In the genomic region with DNA sequence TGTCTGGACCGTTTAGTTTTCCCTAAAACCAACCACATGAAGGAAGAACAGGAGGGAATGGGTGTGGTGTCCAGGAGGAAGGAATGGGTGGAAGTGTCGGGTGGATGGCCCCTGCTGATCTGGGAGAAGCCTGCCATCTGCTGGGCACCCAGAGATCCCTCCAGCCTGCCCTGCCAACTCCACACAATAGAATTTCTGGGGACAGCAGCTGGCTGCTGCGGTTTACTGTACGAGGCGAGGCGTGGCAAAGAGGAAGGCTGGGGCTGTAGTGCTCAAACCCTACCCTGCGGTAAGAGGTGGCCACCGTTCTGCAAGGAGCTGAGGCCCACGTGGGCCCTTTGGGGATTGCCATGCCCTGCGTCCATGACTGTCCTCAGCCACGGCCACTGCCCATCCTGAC, we compare ENCODE assay signal across 8 mouse cellular contexts. TPM values are rescaled to one million over a fixed set of nuclear protein-coding genes. Genes with fewer than 3 reads are reported as not detected.
DNase-seq lines count a peak whose midpoint lies in the region; ATAC-seq and TF ChIP-seq lines count a peak whose summit lies in the region.

No protein-coding gene starts in this region.

- H3K4me2 ChIP-seq in heart, postnatal 0 days (ENCODE audit: low read depth, low read length): no peak overlapping the region
- no peak overlapping the region for H3K4me2 ChIP-seq in lung, postnatal 0 days (replicated peaks; ENCODE audit: low read depth, low read length)

- H3K36me3 ChIP-seq in heart, postnatal 0 days (replicated peaks; ENCODE audit: control insufficient read depth, insufficient read depth, low read length): no peaks in the 10 kb centered on the region
- no peaks in the 10 kb centered on the region for H3K36me3 ChIP-seq in lung, postnatal 0 days (ENCODE audit: insufficient read depth, low read length)

- no peak for TF ChIP-seq EP300 in heart, postnatal 0 days (IDR thresholded peaks at IDR 0.05; ENCODE audit: low read depth)
- TF ChIP-seq EP300 in lung, postnatal 0 days (IDR thresholded peaks at IDR 0.05): no peak

- DNase-seq in ES-CJ7 (ENCODE audit: low read depth, low spot score): peak; percentile 63
- peak; percentile 49 to 57 for DNase-seq in adrenal gland, postnatal 4 days (ENCODE audit: low spot score in 2 of 2)
- DNase-seq in heart, postnatal 0 days (ENCODE audit: low spot score): peak; percentile 86
- DNase-seq in kidney, postnatal 14 days: peak; percentile 84
- DNase-seq in lung, postnatal 0 days (ENCODE audit: low spot score): peak; percentile 94
- peak; percentile 57 for DNase-seq in ovary, postnatal 14 days (ENCODE audit: low spot score)
- DNase-seq in thymus, postnatal 36 days: peak; percentile 60 to 71

- H3K9me3 ChIP-seq in heart, postnatal 0 days (replicated peaks; ENCODE audit: control insufficient read depth, low read length): no peaks in the 10 kb centered on the region
- H3K9me3 ChIP-seq in lung, postnatal 0 days (ENCODE audit: low read length): no peaks in the 10 kb centered on the region

- no peaks in the 10 kb centered on the region for H3K27me3 ChIP-seq in heart, postnatal 0 days (ENCODE audit: control insufficient read depth, insufficient read depth, low read length)
- H3K27me3 ChIP-seq in lung, postnatal 0 days (replicated peaks; ENCODE audit: insufficient read depth, low read length): no peaks in the 10 kb centered on the region

- 25% methylated on average over 11 of the region's 11 CpGs for WGBS in heart, postnatal 0 days
- WGBS in lung, postnatal 0 days: 17% methylated on average over 11 of the region's 11 CpGs

- H3K4me3 ChIP-seq in heart, postnatal 0 days (ENCODE audit: low read depth, low read length): no peak overlapping the region
- no peak overlapping the region for H3K4me3 ChIP-seq in lung, postnatal 0 days (ENCODE audit: low read depth, low read length)

- 0 out of 2 replicates have a peak, but pooled peaks have one; percentile 11 for ATAC-seq in erythroid progenitor cell, adult 5-6 weeks (replicated peaks; ENCODE audit: low FRiP score, poor library complexity, severe bottlenecking)
- peak; percentile 70 for ATAC-seq in heart, postnatal 0 days (ENCODE audit: insufficient read depth, low read depth)
- peak; percentile 75 for ATAC-seq in lung, postnatal 0 days

- H3K4me1 ChIP-seq in heart, postnatal 0 days (ENCODE audit: control insufficient read depth, insufficient read depth): 0 out of 2 replicates have a peak, but pooled peaks cover 7% of the 10 kb centered on the region
- H3K4me1 ChIP-seq in lung, postnatal 0 days (ENCODE audit: insufficient read depth, low read depth, low read length): peaks cover 6% of the 10 kb centered on the region; the same call in 1 of the 2 replicates

- H3K27ac ChIP-seq in heart, postnatal 0 days (ENCODE audit: low read depth): no peak overlapping the region
- no peak overlapping the region for H3K27ac ChIP-seq in lung, postnatal 0 days (ENCODE audit: low read length)

- peak; percentile 87 for TF ChIP-seq CTCF in heart, postnatal 0 days (IDR thresholded peaks at IDR 0.05; ENCODE audit: low read depth)
- TF ChIP-seq CTCF in lung, postnatal 0 days (IDR thresholded peaks at IDR 0.05): peak; percentile 89

- no peak overlapping the region for H3K9ac ChIP-seq in heart, postnatal 0 days (replicated peaks; ENCODE audit: low read depth, low read length)
- no peak overlapping the region for H3K9ac ChIP-seq in lung, postnatal 0 days (replicated peaks; ENCODE audit: low read depth)

RNA-seq across cellular contexts. Expression of a gene that starts 37.8 kb away (rescaled TPM):
- 10 to 100 TPM; 25.9 to 29.7 TPM for total RNA-seq in adrenal gland, postnatal 4 days (2021)
- total RNA-seq in erythroid progenitor cell, adult 5-6 weeks (2015; ENCODE audit: low replicate concordance): 0.84 and 1.1 TPM in 2 replicates
- 0.26 TPM in 1 of 2 replicates, not detected in the other for total RNA-seq in erythroid progenitor cell, adult 5-6 weeks (2017; ENCODE audit: low replicate concordance)
- 46.4 and 50.8 TPM in 2 replicates for total RNA-seq in heart, postnatal 0 days (2014; rRNA removed; ENCODE audit: low replicate concordance)
- 12.4 and 12.9 TPM in 2 replicates for polyA plus RNA-seq in heart, postnatal 0 days (2015; fragmentation: Nextera tagmentation; extraction: Ambion mirVana)
- polyA plus RNA-seq in lung, postnatal 0 days (2015; fragmentation: Nextera tagmentation; extraction: Ambion mirVana): 11.9 and 12.9 TPM in 2 replicates

RNA-seq across cellular contexts. Expression of a gene that starts 37.9 kb away (rescaled TPM):
- total RNA-seq in adrenal gland, postnatal 4 days (2021): 1 to 10 TPM; 2.0 to 2.6 TPM
- total RNA-seq in erythroid progenitor cell, adult 5-6 weeks (2015; ENCODE audit: low replicate concordance): not detected in 2 replicates
- 0.13 and 1.9 TPM in 2 replicates for total RNA-seq in erythroid progenitor cell, adult 5-6 weeks (2017; ENCODE audit: low replicate concordance)
- 0.39 TPM in 1 of 2 replicates, not detected in the other for total RNA-seq in heart, postnatal 0 days (2014; rRNA removed; ENCODE audit: low replicate concordance)
- 0.62 and 0.68 TPM in 2 replicates for polyA plus RNA-seq in heart, postnatal 0 days (2015; fragmentation: Nextera tagmentation; extraction: Ambion mirVana)
- 6.1 and 6.3 TPM in 2 replicates for polyA plus RNA-seq in lung, postnatal 0 days (2015; fragmentation: Nextera tagmentation; extraction: Ambion mirVana)

Comparison
In these comparisons a context has a peak if more than half of its experiments do, and no peak if none do; other contexts are left out.
1. ATAC-seq: peak in every context shown above with its lines; median percentile 75 in lung, postnatal 0 days; 70 in heart, postnatal 0 days; 11 in erythroid progenitor cell, adult 5-6 weeks.
2. RNA of a gene that starts 37.8 kb away (total RNA-seq): 46.4 to 50.8 TPM in heart, postnatal 0 days and 25.9 to 29.7 TPM in adrenal gland, postnatal 4 days; 0.26 to 1.1 TPM in erythroid progenitor cell, adult 5-6 weeks; every median in the first group is over 10 times any median in the second.
3. Peak in every context shown above with its lines, with median percentiles within 50 percentile points of each other: DNase-seq.